Mouse (Mus musculus): Measurements from ENCODE around the gene Rffl. TPM values are rescaled to one million over a fixed set of nuclear protein-coding genes. Genes with fewer than 3 reads are reported as not detected.
A peak's percentile ranks its signal among the peaks of the same experiment; 100 is the strongest.

The Rffl gene
- total RNA-seq, 1 experiment from 2014 or later: 9.4 TPM

DNA sequence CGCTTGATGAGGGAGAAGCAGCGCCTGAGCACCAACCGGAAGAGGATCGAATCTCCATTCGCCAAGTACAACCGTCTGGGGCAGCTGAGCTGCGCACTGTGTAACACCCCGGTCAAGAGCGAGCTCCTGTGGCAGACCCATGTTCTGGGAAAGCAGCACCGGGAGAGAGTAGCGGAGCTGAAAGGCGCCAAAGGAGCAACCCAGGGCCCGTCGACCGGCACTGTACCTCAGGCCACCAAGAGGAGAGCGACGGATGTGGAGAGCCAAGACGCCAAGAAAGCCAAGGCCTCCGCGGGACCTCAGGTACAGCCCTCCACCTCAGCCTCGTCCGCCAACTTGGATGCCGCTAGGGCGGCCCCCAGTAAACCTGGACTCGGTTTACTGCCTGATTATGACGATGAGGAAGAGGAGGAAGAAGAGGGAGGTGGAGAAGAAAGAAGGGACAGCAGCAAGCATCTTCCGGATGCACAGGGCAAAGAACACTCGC, 106.5 kb downstream of the Rffl start:
- DNase-seq: no peak

DNA sequence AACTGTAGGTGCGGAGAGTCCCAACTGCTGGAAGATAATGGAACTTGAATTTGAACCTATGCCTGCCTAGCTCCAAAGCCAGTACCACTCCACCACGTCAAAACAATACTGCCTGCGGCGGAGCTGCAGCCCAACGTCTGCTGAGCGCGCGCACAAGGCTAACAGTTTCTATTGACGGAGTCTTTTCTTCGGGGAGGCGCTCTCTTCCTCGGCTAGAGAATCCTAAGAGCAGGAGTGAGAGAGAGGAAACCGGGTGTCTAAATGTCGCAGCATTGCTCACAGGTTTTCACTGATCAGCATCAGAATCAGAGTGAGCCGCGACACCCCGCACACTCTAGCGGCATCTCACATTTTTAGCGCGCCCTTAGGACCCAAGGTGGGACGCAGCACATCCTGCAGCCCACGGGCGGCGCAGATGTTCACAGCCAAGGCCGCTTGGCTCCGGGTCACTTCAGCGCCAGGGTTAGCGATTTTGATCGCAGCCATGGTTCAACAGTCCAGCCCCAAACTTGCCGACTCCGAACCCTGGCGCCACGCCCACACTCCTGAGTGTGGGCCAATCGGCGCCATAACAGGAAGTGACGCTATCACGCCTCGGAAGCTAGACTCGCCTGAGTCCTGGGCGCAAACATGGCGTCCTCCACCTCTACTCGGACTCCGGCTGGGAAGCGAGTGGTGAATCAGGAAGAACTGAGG, 107.1 kb downstream of the Rffl start, which contains the start of the genes Cct6b and Zfp830:
Cct6b (minus strand) TSS at position 580 of the 696 bp plus-strand sequence.
Zfp830 (plus strand) TSS at position 604 of the 696 bp plus-strand sequence.
- DNase-seq: peak; percentile 97

DNA sequence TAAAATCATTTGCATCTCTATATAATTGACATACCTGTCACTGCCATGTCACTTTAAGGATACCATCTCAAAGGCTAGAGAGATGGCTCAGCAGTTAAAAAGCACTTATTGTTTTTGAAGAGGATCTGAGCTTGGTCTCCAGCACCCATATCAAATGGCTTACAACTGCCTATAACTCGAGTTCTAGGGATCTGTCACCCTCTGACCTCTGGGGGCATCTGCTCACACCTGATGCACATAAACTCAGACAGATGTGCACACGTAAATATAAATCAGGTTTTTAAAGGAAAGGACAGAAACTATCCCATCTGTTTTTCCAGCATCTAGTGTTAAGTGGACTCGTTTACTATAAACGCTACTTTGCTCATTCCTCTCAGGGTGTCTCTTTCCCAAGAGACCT, 107.7 kb downstream of the Rffl start:
- no peak for DNase-seq

DNA sequence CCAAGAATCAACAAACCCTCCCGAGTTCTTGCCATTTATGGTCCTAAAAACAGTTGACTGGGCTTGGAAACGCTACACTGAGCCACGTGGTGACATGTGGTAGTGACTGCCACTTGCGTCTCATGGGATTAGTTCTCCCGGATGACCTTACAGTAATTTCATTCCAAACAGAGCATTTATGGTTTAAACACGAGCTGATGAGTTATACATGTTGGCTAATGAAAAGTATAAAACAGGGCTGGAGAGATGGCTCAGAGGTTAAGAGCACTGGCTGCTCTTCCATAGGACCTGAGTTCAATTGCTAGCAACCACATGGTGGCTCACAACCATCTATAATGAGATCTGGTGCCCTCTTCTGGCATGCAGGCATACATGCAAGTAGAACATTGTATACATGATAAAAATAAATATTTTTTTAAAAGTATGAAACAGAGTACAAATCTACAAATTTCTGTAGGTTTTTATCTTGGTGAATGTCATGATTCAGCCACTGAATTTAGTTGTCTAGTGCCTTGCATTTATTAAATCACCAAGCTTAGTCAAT, 108.7 kb downstream of the Rffl start:
- no peak for DNase-seq

DNA sequence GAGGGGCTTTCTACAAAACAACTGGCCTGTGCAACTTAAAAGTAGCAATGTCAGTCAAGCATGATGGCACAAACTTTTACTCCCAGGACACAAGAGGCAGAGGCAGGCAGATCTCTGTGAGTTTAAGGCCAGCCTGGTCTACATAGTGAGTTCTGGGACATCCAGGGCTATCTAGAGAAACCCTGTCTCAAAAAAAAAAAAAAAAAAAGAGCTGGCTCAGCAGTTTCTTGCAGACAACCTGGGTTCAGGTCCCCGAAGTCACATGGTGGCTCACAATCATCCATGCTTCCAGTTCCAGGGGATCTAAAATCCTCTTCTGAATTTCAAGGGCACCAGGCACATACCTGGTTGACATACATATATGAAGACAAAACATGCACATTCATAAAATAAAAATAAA, 115.1 kb downstream of the Rffl start:
- DNase-seq: no peak

Other genes starting within 250 kb of the Rffl start
- 1.4 TPM in 1 of 2 replicates, not detected in the other for gene Cct6b, start 106.9 kb downstream of the Rffl start, total RNA-seq (2021)
- 21.2 and 21.3 TPM in 2 replicates for gene Zfp830, start 106.9 kb downstream of the Rffl start, total RNA-seq (2021)
- gene Lig3, start 90.1 kb downstream of the Rffl start, total RNA-seq (2021): 24.5 and 29.2 TPM in 2 replicates
- 15.1 and 19.1 TPM in 2 replicates for gene Rad51d, start 19.4 kb upstream of the Rffl start, total RNA-seq (2021)
- 0.18 TPM in 1 of 2 replicates, not detected in the other for gene Fndc8, start 20.9 kb upstream of the Rffl start, total RNA-seq (2021)
- gene Nle1, start 37.2 kb upstream of the Rffl start, total RNA-seq (2021): 23.5 and 31.4 TPM in 2 replicates
- gene Unc45b, start 39.3 kb upstream of the Rffl start, total RNA-seq (2021): 6.2 and 9.8 TPM in 2 replicates
- gene Slfn5, start 80.1 kb upstream of the Rffl start, total RNA-seq (2021): 24.7 and 32.5 TPM in 2 replicates
- gene Slfn9, start 120.6 kb upstream of the Rffl start, total RNA-seq (2021): 16.6 and 19.7 TPM in 2 replicates
- 2.4 and 2.8 TPM in 2 replicates for gene Slfn8, start 149.6 kb upstream of the Rffl start, total RNA-seq (2021)
- 2.4 and 4.6 TPM in 2 replicates for gene Slfn2, start 193.9 kb upstream of the Rffl start, total RNA-seq (2021)
- gene Slfn1, start 245.6 kb upstream of the Rffl start, total RNA-seq (2021): not detected in 2 replicates